In the genomic region with DNA sequence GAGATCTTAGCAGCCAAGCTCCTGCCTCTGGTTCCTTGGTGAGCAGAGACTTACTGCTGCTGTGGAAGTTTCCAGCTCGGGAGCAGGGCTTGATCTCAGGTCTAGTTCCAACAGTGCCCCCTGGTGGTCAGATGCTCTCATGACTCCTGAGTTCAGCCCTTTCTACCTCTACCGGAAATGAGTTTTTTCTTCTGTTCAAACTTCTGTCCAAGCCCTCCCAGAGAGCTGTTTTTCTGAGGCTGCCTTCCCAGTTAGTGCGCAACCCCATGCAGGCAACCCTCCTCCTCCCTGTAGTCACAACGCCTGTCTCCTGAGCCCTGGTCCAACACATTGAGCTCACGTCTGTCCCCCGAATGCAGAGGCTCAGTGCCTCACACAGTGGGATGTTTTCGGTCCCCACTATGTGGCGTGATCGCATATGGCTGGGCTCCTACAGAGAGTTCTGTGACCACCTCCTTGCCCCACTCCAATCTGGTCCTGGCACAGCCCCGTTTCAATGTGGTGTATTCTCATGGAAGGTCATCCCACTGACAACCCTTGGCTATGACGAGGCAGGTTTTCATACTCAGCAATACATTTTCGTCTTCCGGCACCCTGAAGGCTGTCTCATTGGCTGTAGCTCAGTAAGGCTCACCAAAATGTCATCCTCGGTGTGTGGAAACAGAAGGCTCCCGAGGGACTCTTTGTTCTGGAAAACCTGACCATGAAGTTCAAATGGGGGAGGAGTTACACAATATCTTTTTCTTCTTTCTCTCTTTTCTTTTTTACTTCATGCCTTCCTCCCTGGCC, we compare ENCODE assay signal across 8 mouse cellular contexts. TPM values are rescaled to one million over a fixed set of nuclear protein-coding genes. Genes with fewer than 3 reads are reported as not detected.
DNase-seq lines count a peak whose midpoint lies in the region; ATAC-seq lines count a peak whose summit lies in the region.

No protein-coding gene starts in this region.

- 61% methylated on average over 15 of the region's 15 CpGs for WGBS in hindbrain, embryonic 16.5 days

- peak; percentile 97 for DNase-seq in NIH3T3 (ENCODE audit: low read depth)
- peak; percentile 84 for DNase-seq in cerebellum, adult 11-12 months
- peak; percentile 86 to 92 for DNase-seq in frontal cortex, postnatal 25 days (ENCODE audit: low spot score in 2 of 2)
- DNase-seq in left cerebral cortex, adult 11 months (ENCODE audit: low spot score), result peak; percentile 88
- DNase-seq in lung, postnatal 4 days, result peak; percentile 89 to 92
- DNase-seq in right cerebral cortex, postnatal 36 days (ENCODE audit: low spot score in 2 of 2), result peak; percentile 80 to 86
- peak; percentile 83 to 93 for DNase-seq in urinary bladder, postnatal 4 days (ENCODE audit: low spot score in 2 of 2)

- H3K9me3 ChIP-seq in hindbrain, embryonic 16.5 days (ENCODE audit: control insufficient read depth, low read length), result no peaks in the 10 kb centered on the region

- no peak overlapping the region for H3K4me2 ChIP-seq in hindbrain, embryonic 16.5 days (ENCODE audit: low read length)

- no peak overlapping the region for H3K27ac ChIP-seq in hindbrain, embryonic 16.5 days (ENCODE audit: low read depth, low read length)

- H3K36me3 ChIP-seq in hindbrain, embryonic 16.5 days (ENCODE audit: control insufficient read depth, insufficient read depth, low read length), result no peaks in the 10 kb centered on the region

- H3K9ac ChIP-seq in hindbrain, embryonic 16.5 days (ENCODE audit: low read depth, low read length), result no peak overlapping the region

- H3K27me3 ChIP-seq in hindbrain, embryonic 16.5 days (replicated peaks; ENCODE audit: control insufficient read depth, insufficient read depth, low read length), result no peaks in the 10 kb centered on the region

- H3K4me1 ChIP-seq in hindbrain, embryonic 16.5 days (ENCODE audit: control insufficient read depth, insufficient read depth, low read depth, low read length), result peaks cover 9% of the 10 kb centered on the region

- H3K4me3 ChIP-seq in hindbrain, embryonic 16.5 days (ENCODE audit: low read length), result no peak overlapping the region

- peak; percentile 73; the same call in 1 of the 2 replicates for ATAC-seq in hindbrain, embryonic 16.5 days

RNA-seq across cellular contexts. Expression of a gene that starts 2.2 kb away (rescaled TPM):
- 0.15 and 0.34 TPM in 2 replicates for polyA plus RNA-seq in hindbrain, embryonic 16.5 days (2015; fragmentation: Nextera tagmentation; extraction: Ambion mirVana)

RNA-seq across cellular contexts. Expression of a gene that starts 4.2 kb away (rescaled TPM):
- polyA plus RNA-seq in hindbrain, embryonic 16.5 days (2015; fragmentation: Nextera tagmentation; extraction: Ambion mirVana), result 2.7 and 10.9 TPM in 2 replicates

RNA-seq across cellular contexts. Expression of a gene that starts 53.2 kb away (rescaled TPM):
- 30.3 and 34.5 TPM in 2 replicates for polyA plus RNA-seq in hindbrain, embryonic 16.5 days (2015; fragmentation: Nextera tagmentation; extraction: Ambion mirVana)
